Mouse (Mus musculus) liver, adult 2 months (tissue): Measurements from ENCODE around the gene G430095P16Rik.

Source experiments
- CTCF ChIP-seq: fragments of 200-500 bp; IDR thresholded peaks from 2 replicates; pipeline ENCODE4 v1.5.1; 2011; ENCODE audit warnings: low read depth, low read length, control low read depth
- POLR2A ChIP-seq: fragments of 200-500 bp; IDR thresholded peaks from 2 replicates; pipeline ENCODE4 v1.6.1; 2011; ENCODE audit warnings: low read length, control low read depth; ENCODE audit not compliant: insufficient read depth; ENCODE audit errors: extremely low read depth

- TF ChIP-seq POLR2A (no peak), CTCF (no peak)
Measured at GRCm38 (mm10) chr8:84714161-84714560, 8.6 kb upstream of the G430095P16Rik start.
